Mouse (Mus musculus) cerebellum, postnatal 4 days (tissue): ENCODE data around the gene Alox8.
A peak's percentile ranks its signal among the peaks of the same experiment; 100 is the strongest.

Experiments
- DNase-seq, 2 experiments: peaks; one replicate each; pipeline ENCODE4 v3.0.0; 2022; ENCODE audit warnings: low spot score in 2 of 2, mixed read lengths in 1 of 2

The Alox8 gene

DNA sequence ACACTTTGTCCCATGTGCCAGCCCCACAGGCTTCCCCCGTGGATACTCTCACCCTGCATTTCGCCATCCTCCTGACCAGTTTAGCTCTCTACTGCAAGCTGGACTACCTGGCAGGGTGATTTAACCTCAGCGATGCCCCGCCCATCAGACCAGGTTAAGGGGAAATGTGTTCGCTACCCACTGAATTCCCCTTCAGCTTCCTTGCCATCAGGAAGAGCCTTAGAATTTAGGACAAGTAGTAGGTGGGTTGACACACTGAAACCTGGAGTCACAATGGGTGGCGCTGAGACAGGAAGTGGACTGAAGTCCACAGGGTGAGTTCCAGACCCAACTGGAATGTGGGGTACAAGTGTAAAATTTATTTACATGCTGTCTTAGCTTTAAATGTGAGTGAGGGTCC lies at the start of gene Alox8:
Alox8 (minus strand) TSS at position 101 of the 400 bp plus-strand sequence.
- DNase-seq = no peak

DNA sequence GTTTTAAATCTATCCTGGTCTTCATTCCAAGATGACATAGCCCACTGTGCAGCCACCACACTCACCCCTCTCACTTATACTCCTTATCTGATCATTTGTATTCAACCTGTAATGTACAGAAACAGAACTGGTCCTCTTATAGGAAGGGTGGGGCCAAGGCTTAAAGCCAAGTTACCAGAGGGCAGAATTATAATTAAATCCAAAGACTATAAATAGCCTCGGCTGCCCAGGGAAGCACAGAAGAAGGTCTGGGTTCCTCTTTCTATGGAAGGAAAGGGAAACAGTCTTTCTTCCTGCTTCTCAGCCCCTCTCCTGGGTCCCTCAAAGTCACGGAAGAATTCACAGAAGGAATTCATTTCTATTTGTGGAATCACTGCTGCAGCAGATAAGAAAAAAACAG lies 48.0 kb upstream of the Alox8 start:
- no peak for DNase-seq

DNA sequence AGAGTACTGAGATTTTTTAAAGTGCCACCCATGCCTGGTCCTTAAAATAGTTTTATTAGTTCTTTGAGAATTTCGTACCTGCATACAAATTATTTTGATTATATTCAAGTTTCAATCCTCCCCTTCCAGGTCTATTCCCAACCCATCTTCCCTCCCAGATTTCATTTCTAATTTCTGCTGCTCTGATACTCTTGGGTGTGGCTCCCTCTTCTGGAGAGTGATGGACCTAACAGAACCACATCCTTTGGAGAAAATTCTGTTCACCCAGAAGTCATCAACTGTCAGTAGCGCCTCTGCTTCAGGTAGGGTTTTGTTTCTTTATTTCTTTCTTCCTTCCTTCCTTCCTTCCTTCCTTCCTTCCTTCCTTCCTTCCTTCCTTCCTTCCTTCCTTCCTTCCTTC lies 47.3 kb upstream of the Alox8 start:
- DNase-seq = peak in 1 of 2 experiments; percentile 51

DNA sequence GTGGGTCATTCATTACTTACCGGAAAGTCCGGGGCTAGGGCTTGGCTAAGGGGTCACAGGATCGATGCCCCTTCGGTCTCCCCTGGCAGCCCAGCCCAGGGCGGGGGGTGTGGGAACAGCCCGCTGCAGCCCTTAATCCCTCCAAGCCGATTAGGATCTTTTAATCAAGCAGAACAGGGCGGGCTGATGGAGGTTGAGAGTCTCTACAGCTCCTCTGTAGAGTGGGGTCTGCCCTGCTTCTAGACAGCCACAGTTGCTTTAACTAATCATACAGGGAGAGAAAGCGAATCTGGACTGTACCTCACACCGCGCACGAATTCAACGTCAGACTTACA lies 39.2 kb upstream of the Alox8 start, which contains the start of gene Gucy2e:
Gucy2e (minus strand) TSS at position 111 of the 335 bp plus-strand sequence.
- no peak for DNase-seq

DNA sequence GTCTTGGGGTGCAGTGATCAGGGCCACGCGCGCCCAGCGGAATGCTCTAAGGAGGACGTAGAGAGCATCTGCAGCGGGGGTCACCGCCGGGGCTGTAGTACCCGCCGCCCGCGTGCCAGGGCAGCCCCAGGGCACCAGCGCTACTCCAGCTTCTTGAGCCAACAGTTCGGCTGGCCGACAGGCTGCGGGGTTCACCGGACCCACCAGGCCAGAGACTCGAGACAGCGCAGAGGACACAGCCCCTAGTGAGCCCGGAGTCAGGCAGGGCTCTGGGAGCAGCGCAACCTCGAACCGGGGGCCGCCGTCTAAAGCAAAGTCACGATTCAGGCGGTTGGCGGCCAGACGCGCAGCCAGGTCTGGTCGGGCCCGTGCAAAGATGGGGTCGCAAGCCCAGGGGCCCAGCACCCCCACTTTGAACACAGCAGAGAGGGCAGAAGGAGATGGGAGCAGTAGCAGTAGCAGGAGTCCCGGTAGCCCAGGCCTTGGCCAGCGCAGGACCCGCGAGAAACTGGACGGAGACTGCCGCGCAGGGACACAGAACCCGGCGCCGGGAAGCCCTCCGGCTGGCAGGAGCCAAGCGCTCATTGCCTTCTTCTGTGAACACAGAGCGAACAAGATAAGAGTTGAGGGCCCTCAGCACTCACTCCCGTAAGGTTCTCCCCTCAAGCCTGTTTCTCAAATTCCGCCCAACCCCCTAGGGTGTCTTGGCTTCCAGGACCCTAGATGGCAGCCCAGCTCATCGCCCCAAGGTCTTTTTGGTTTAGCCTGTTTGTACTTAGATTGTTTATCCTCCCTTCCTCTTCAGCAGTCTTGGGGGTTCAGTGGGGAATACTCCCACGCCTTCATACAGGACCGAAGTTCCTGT lies 38.6 kb upstream of the Alox8 start:
- DNase-seq = peak in 1 of 2 experiments; percentile 18

DNA sequence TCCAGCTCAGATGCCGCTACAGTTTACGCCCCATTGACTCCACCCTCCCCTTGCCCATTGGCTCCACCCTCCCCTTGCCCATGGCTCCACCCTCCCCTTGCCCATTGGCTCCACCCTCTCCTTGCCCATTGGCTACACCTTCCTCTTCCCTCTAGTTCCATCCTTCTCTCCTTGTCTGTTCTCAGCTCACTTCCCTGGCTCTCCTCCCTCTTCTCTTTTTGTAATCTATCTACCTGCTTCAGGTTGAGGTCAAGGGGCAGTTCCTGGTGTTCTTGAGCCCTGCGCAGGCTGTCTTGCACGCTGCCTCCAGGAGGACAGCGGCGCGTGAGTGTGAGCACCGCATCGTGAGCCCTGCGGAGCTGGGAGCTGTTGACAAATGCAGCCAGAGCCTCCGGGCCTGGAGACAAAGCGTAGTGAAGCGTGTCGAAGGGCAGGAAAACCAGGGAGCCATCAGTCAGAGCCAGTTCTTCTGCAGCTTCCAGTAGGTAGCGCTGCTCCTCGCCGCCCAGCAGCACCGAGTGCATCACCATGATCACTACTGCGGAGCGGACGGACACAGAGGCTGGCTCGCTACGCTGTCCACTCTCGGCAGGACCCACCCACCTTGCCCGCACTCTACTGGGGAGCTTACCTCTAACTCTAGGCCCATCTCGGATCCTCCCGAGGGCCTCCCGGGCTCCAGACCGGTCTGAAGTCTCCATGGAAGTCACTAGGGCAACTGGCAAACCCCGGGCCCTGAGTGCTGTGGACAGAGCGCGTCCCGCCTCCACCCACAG lies 37.8 kb upstream of the Alox8 start:
- peak in 1 of 2 experiments; percentile 68 for DNase-seq

DNA sequence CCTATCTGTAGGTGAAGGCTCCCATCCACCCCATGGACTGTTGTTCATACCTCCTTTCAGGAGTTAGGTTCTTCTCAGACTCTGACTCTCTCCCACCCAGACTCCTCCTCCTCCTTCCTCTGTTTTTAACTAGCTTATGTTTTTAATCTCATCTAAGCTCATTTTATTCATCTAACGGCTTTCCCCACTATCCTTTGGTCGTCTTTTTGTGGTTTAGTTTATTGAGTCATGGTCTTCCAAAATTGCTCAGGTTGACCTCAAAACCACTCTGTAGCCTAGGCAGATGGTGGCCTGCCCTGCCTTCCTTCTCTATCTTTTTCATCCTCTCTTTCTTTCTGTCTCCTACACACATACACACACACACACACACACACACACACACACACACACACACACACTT lies 35.5 kb upstream of the Alox8 start:
- no peak for DNase-seq

DNA sequence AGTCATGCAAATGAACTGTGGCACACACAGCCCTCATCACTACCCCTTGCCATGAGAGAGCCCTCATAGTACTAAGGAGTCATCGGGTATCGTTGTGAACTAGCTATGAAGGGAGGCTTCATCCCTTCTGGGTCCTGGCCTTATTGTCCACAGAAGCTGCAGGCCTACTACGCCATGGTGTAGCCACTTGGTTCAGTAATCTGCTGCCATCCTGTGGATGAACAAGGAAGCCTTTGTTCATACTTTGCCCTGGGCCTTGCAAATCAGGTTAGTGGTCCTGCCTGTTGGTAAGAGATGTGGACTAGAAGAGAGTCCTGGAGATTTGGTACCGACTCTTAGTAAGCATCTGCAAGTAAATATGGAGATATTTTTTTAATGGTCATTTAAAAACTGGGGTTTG lies 32.8 kb upstream of the Alox8 start:
- no peak for DNase-seq

DNA sequence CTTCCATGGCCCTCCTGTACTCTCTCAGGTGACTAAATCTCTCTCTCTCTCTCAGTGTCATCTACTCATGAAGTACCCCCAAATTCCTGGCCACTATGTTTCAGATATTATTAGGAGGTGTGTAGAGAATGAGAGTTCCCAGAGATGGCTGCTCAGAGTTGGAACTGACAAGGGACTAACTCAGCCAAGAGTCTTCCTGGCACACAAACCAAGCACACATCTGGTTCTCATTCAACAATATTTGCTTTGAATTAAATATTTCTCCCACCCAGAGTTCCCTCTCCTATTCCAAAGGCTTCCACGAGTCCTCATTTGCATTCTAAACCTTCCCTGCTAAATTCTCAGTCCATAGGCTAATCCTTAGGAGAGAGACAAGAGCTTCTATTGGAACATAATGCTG lies 28.1 kb upstream of the Alox8 start:
- no peak for DNase-seq

DNA sequence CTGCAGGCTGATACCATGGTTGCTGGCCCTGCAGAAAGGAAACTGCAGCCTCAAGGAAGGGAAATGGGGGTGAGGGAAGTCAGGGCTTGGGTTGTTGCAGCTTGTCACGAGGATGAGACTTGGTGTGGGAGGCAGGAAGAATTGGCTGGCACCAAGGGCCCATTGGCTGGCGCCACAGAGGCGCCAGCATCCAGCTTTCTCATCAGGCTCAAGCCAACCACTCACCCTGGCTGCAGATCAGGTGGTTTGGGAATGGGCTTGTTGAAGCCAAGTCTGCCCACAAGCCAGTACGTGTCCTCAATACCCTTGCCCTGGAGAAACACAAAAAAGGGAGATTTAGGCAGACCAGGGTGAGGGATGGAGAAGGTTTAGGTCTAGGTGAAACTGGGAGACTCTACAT lies 25.5 kb upstream of the Alox8 start:
- DNase-seq = no peak

DNA sequence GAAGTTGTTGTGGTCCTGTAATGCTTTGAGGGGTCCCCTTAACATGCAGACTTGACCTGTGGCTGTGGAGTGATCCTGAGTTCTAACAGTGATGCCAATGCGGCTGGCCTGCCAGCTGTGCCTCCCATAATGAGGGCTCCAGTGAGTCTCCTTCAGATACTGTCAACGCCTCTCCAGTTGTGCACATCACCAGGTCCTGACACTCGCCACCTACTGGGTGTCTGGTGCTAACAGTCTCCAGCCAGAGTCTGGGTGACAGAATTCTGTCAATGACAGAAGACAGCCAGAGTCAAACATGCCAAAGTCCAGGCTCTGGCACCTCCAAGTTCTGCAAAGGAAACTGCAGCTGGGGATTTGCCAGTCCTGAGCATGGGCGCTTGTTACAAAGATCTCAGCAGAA lies 23.4 kb upstream of the Alox8 start:
- DNase-seq = no peak

DNA sequence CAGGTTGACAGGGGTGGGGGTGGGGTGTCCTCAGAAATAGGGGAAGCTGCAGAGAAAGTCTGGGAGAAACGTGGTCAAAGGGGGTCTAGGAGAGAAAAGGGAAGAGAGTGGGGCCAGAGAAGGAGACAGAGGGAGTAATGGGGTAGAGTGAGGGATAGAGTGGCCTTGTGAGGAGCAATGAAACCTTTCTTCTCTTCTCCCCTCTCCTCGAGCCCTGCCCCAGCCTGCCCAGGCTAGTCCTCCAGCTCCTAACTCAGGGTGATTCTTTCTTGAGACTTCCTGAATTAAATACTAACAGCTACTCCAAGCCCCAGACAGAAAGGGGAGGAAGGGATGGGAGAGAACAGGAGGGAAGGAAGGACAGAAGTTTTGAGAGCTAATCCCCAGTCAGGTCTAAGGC lies 21.0 kb upstream of the Alox8 start:
- DNase-seq = no peak

DNA sequence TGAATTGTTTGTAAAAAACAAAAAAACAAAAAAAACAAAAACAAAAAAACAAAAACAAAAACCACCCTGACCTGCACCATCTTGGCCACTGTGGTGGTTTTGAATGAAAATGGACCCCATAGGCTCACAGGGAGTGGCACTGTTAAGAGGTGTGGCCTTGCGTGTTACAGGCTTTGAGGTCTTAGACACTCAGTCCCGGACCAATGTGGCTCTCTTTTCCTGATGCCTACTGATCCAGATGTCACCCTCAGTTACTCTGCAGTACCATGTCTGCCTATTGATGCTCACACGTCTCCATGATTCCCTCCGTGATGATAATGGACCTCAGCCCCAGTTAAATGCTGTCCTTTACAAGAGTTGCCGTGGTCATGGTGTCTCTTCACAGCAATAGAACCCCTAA lies 19.8 kb upstream of the Alox8 start:
- no peak for DNase-seq

DNA sequence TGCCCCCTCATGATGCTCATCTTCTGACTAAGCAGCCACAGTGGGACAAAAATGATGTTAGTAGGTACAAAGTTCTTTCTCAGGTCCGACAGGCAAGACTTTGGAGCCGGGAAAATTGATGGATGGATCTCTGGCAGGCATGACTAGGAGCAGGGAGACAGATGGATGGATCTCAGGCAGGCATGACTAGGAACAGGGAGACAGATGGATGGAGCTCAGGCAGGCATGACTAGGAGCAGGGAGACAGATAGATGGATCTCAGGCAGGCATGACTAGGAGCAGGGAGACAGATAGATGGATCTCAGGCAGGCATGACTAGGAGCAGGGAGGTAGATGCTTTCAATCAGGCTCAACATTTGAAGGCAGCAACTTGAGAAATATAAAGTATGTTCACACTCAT lies 13.8 kb upstream of the Alox8 start:
- DNase-seq = peak in 1 of 2 experiments; percentile 56

DNA sequence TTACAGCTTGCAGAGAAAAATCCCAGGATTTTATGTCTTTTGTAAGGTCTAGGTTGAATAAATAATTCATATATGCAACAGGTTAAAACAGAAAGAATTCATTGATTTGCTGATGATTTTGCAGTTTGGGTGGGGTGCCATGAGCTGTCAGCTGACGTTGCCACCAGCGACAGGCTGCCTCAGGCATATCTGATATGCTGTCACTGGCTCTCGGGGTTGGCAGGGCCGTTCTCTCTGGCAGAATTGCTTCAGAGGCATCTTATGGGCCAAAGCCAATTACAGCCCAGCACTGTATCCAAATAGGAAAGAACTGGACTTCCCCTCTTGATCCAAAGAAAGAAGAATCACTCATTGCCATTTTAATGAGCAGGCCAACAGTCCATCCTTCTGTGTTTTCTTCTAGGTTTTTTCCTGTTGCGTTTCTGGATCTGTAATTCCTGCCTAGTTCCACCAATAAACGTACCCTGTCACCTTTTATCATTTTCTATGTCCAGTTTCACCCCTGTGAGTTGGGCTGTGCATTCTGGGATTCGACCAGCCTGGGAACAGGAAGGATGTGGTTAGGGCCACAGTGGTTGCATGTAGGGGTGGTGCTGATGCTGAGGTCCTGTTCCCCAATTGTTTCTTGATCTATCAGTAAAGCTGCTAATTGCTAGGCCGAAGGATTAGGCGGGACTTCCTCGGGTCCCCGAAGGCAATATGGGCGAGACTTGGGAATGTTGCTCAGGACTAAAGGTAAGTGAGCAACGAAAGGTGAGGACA lies 5.0 kb upstream of the Alox8 start:
- no peak for DNase-seq

DNA sequence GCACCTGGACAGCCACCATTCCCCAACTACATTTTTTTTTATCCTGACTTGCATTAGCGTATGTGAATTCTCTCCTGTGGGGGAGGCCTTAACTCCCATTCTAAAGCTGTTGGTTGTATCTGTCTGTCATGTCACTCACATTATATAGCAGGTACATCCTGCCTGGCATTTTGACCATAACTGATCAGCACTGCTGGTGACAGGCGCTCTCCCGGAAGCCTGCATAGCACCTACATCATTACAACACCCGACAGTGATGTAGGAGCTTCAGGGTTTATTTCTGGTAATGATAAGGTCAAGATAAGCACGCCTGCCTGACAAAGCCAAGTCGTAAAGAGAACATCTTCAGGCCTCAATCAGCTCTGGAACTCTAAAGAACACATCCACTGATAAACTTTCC lies 2.6 kb upstream of the Alox8 start:
- no peak for DNase-seq

DNA sequence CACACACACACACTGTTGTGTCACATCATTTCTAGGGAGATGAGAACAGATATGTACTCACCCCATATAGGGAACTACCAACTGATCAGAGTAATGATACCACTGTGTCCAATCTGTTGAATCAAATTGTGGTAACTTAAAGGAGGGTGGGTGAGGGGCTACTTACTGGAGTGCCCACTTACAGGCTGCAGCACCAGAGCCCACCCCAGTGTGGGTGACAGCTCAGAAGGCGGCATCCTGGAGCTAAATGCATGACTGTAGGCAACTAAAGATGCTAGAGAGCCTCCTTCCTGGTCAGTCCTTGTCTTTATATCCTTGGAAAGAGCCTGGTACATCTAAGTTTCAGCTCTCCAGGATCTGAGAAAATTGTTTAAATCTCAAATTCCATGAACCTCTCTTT lies 1.6 kb upstream of the Alox8 start:
- DNase-seq = no peak

DNA sequence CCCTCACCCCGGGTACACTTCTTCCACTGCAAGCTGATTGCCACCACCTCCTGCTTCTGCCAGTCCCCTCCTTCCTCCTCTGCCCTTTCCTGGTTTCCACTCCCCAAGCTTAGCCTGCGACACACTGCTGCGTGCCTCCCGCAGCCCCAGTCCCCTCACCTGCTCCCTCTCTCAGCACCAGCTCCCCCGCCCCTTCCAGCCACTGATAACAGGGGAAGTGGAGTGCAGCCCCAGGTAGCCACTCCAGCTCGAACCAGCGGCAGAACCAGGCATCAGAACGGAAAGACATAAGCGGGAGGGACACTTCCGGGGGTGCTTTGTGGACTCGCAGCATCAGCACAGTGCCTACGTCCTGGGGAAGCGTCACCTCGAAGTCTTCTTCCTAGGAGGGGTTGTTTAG lies 449 bp downstream of the Alox8 start:
- DNase-seq = no peak

DNA sequence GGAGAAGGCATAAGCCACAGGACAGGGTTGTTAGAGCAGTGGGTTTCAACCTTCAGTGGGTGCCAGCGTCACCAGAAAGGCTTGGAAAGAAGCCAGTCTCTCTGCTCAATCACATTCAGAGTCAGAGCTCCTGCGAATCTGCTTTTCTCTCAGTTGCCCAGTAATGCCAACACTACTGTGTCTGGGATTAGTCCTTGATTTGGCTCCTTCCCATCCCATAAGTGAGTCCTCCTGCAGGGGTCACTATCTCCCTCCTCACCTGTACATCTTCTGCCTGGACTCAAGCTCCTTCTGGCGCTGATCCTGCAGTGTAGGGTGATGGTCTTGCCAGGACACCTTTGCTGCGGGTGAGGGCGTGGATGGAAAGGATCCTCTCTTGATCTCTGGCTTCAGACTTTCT lies 877 bp downstream of the Alox8 start:
- DNase-seq = no peak

DNA sequence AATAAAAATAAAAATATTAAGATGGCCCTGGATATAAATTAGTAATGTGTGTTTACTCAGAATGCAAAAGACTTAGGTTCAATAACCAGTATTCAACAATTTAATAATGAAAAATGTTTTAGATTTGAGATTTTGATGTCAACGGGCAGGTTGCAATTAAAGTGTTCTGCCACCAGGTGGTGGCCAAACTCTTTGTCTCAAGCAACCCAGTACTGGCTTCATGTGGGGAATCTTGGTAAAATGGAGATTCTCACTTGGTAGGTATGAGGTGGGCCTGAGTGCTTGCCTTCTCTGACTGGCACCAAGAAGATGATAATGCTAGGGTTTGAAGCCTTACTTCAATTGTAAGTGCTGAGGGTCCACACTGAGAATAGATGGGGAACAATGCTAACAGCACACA lies 4.8 kb downstream of the Alox8 start:
- peak in 1 of 2 experiments; percentile 37 for DNase-seq

DNA sequence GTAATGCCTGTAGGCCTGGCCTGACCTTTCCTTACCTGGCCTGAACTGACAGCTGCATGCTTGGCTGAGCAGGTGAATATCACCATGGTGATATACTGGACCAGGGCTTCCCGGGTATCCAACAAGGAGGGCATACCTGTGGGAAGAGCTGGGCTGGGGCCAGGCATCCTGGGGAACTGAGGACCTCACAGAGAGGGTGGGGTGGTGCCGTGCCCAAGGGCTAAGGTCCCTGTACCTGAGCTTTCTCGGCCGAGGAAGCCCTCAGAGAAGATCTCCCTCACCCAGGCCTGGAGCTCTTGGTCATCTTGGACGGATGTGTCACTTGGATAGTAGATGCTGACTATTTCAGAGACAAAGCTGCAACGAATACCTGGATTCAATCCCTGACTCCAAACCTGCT lies 11.7 kb downstream of the Alox8 start:
- no peak for DNase-seq

DNA sequence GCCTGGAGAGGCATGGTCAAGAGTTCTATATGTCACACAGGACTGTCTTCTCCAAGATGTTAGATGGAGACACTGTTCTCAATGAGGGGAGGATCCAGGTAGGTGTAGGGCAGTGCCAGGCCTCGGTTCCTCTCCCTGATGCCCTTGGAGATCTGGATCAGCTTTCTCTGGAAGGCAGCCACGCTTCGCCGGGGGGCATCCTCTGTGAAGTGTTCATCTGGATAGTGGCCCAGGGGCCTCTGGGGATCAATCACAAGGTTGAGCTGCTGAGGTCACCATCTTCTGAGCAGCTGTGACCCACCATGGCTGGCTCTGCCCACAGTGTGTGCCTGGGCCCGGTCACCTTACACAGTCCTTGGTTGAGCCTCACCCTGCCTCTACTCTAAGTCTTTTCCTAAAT lies 12.6 kb downstream of the Alox8 start:
- DNase-seq = no peak
